Mouse (Mus musculus) stomach, embryonic 14.5 days (tissue): ENCODE data around the gene Gm20425. TPM values are rescaled to one million over a fixed set of nuclear protein-coding genes. Genes with fewer than 3 reads are reported as not detected.

Source experiments
- ATAC-seq: fragments of 200-750 bp; cut with Nextera tagmentation; 2 replicates; pipeline ENCODE4 v1.8.0; 2017; ENCODE audit warnings: low read depth, moderate TSS enrichment; ENCODE audit not compliant: insufficient number of reproducible peaks, insufficient read depth, low FRiP score
- H3K27ac ChIP-seq: fragments of 300-500 bp; sonication (generic); 2 replicates; pipeline ENCODE4 v1.5.1; 2014; ENCODE audit warnings: mild to moderate bottlenecking, low read length, moderate library complexity, mixed read lengths
- H3K27me3 ChIP-seq: fragments of 300-500 bp; sonication (generic); 2 replicates; pipeline ENCODE4 v1.6.1; 2014; ENCODE audit warnings: low read length, control low read depth, mixed read lengths; ENCODE audit not compliant: control insufficient read depth, insufficient read depth
- H3K36me3 ChIP-seq: fragments of 300-500 bp; sonication (generic); 2 replicates; pipeline ENCODE4 v1.6.1; 2014; ENCODE audit warnings: mild to moderate bottlenecking, control low read depth, low read length, moderate library complexity, mixed read lengths; ENCODE audit not compliant: control insufficient read depth, insufficient read depth
- H3K4me1 ChIP-seq: fragments of 300-500 bp; sonication (generic); 2 replicates; pipeline ENCODE4 v1.6.1; 2014; ENCODE audit warnings: low read length, control low read depth, mixed read lengths; ENCODE audit not compliant: control insufficient read depth, insufficient read depth
- H3K4me2 ChIP-seq: fragments of 300-500 bp; sonication (generic); replicated peaks from 2 replicates; pipeline ENCODE4 v1.6.1; 2014; ENCODE audit warnings: low read depth, low read length, control low read depth
- H3K4me3 ChIP-seq: fragments of 300-500 bp; sonication (generic); 2 replicates; pipeline ENCODE4 v1.5.1; 2014; ENCODE audit warnings: low read depth, low read length, control low read depth
- H3K9ac ChIP-seq: fragments of 300-500 bp; sonication (generic); replicated peaks from 2 replicates; pipeline ENCODE4 v1.6.1; 2014; ENCODE audit warnings: low read depth, mild to moderate bottlenecking, control low read depth, low read length, moderate library complexity, mixed read lengths
- H3K9me3 ChIP-seq: fragments of 300-500 bp; sonication (generic); 2 replicates; pipeline ENCODE4 v1.6.1; 2016; ENCODE audit warnings: low read depth, low read length, control low read depth; ENCODE audit not compliant: control insufficient read depth
- WGBS: fragments of 180-500 bp; shearing (Covaris S2); extraction: QIAGEN DNeasy Blood & Tissue Kit; methylation state at CpG from one replicate; pipeline ENCODE4 v1.1.7; 2014; 5-methylcytosine and 5-hydroxymethylcytosine counted together
- polyA plus RNA-seq: library from polyadenylated mRNA; unstranded; fragments of >200 nt; fragmentation: Nextera tagmentation; extraction: Ambion mirVana; gene quantifications from 2 replicates; pipeline ENCODE4 v1.2.1, GENCODE M21; 2014

The Gm20425 gene
- polyA plus RNA-seq, 1 experiment from 2014 or later, result not detected

- H3K27me3 ChIP-seq, result no peaks in the 10 kb centered on the region
- H3K9me3 ChIP-seq, result no peaks in the 10 kb centered on the region
- no peaks in the 10 kb centered on the region for H3K36me3 ChIP-seq
- no peaks in the 10 kb centered on the region for H3K4me1 ChIP-seq
- no peak overlapping the region for H3K4me3 ChIP-seq
- no peak overlapping the region for H3K4me2 ChIP-seq
- H3K9ac ChIP-seq, result no peak overlapping the region
- no peak overlapping the region for H3K27ac ChIP-seq
- WGBS, result 74% methylated on average over 28 of the region's 28 CpGs
- ATAC-seq, result no peak
These were observed 17.3 kb downstream of the Gm20425 start for GRCm38 (mm10) chr9:103212654-103213420.

DNA sequence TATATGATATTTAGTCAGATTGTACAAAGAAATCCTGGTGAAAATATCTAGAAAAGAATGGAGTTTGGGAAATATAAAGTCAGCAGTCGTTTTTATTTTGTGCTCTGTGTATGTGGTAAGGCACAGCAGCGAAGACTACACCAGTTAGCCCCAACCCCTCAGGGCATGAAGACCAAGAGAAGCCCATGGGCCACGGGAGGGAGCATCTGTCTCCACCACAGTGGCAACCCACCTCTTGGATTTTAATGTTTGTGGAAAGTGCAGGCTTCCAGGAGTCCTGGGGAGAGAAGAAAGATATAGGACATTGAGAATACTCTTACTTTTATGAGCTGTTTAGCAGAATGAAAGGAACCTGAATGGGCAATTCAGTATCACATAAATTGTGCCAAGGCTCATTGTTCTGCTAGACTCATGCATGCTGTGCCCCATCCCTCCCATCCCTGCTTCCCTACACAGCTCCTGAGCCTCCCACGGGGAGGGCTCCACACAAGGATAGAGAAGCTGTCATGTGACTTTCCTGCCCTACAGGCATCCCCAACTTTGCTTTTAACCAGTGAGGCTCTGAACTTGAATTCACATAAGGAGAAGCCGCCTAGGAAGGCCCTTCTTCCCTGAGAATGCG lies 21.2 kb downstream of the Gm20425 start:
- Histone ChIP-seq H3K4me3 (no peak overlapping the region), H3K27ac (no peak overlapping the region), H3K9me3 (no peaks in the 10 kb centered on the region), H3K4me2 (no peak overlapping the region), H3K36me3 (no peaks in the 10 kb centered on the region), H3K4me1 (no peaks in the 10 kb centered on the region), H3K27me3 (no peaks in the 10 kb centered on the region), H3K9ac (no peak overlapping the region)
- 64% methylated on average over 6 of the region's 6 CpGs for WGBS
- ATAC-seq, result no peak

DNA sequence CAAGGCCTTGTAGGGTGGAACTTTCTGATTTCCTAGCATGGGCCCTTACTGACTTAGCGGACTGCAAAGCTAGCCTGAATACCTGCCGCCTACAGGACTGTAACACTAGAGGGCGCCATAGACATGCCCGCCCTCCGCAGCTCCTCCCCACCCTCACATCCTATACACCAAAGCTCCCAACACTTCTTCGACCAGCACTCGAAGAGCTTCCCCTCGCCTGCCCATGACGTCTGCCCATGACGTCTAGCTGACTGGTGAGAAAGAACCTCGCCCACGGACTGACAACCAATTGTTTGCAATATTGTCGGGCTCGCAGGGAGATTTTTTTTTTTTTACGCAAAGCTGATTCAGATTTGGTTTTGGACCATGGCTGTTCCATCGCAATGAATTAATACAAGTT lies 22.3 kb downstream of the Gm20425 start:
- Histone ChIP-seq H3K27ac (no peak overlapping the region), H3K4me3 (peak overlapping the region; percentile 8; the same call in 1 of the 2 replicates), H3K9me3 (no peaks in the 10 kb centered on the region), H3K36me3 (no peaks in the 10 kb centered on the region), H3K4me1 (no peaks in the 10 kb centered on the region), H3K9ac (no peak overlapping the region), H3K4me2 (peak overlapping the region; percentile 41), H3K27me3 (no peaks in the 10 kb centered on the region)
- ATAC-seq, result peak; percentile 90
- WGBS, result 9% methylated on average over 16 of the region's 16 CpGs

- no peak overlapping the region for H3K4me3 ChIP-seq
- WGBS, result 92% methylated on average over 5 of the region's 5 CpGs
These were observed 24.3 kb downstream of the Gm20425 start for GRCm38 (mm10) chr9:103205786-103206185.

GRCm38 (mm10) chr9:103201561-103202260 lies 28.4 kb downstream of the Gm20425 start, which contains the start of gene Srprb:
Gene Srprb, minus strand, starts transcription at chr9:103202137.
- Histone ChIP-seq H3K36me3 (peaks cover 17% of the 10 kb centered on the region), H3K27me3 (no peaks in the 10 kb centered on the region), H3K27ac (peak within 1 kb of the TSS; percentile 70), H3K9me3 (no peaks in the 10 kb centered on the region), H3K9ac (peak within 1 kb of the TSS; percentile 83), H3K4me3 (peak within 1 kb of the TSS; percentile 80), H3K4me2 (peak within 1 kb of the TSS; percentile 70), H3K4me1 (peaks cover 5% of the 10 kb centered on the region; the same call in 1 of the 2 replicates)
- peak; percentile 98 for ATAC-seq
- WGBS, result under 1% methylated on average over 45 of the region's 45 CpGs

More at GRCm38 (mm10) chr9:103205786-103206185, 24.3 kb downstream of the Gm20425 start:
- Histone ChIP-seq H3K9me3 (no peaks in the 10 kb centered on the region), H3K27ac (no peak overlapping the region), H3K27me3 (no peaks in the 10 kb centered on the region), H3K4me2 (no peak overlapping the region), H3K9ac (no peak overlapping the region), H3K4me1 (peaks cover 5% of the 10 kb centered on the region; the same call in 1 of the 2 replicates), H3K36me3 (no peaks in the 10 kb centered on the region)
- no peak for ATAC-seq

DNA sequence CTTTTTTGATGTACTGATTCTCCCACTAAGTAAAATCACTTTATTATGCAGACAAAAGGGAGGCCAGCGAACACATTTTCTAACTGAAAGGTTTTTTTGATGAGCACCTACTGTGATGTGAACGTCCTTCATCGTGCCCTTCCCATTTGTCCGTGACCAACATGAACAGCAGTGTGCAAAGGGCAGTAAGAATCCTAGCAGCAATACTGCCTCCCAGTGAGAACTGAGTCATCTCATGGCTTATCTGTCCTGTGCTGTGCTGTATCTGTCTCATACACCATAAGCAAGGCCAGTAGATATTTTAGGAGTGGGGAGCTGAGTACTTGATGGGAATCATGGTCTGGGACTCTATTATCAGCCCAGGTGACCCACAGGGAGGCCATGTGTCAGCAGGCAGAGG lies 41.7 kb downstream of the Gm20425 start:
- WGBS, result 97% methylated on average over 4 of the region's 4 CpGs
- no peak overlapping the region for H3K4me3 ChIP-seq
- 0 out of 2 replicates have a peak, but pooled peaks cover 3% of the 10 kb centered on the region for H3K4me1 ChIP-seq
- peaks cover 34% of the 10 kb centered on the region for H3K36me3 ChIP-seq
- no peak overlapping the region for H3K27ac ChIP-seq
- H3K4me2 ChIP-seq, result no peak overlapping the region
- no peak overlapping the region for H3K9ac ChIP-seq
- no peaks in the 10 kb centered on the region for H3K9me3 ChIP-seq
- ATAC-seq, result no peak
- H3K27me3 ChIP-seq, result no peaks in the 10 kb centered on the region

- H3K36me3 ChIP-seq, result peaks cover 26% of the 10 kb centered on the region
These were observed 43.4 kb downstream of the Gm20425 start for GRCm38 (mm10) chr9:103186747-103187146.

DNA sequence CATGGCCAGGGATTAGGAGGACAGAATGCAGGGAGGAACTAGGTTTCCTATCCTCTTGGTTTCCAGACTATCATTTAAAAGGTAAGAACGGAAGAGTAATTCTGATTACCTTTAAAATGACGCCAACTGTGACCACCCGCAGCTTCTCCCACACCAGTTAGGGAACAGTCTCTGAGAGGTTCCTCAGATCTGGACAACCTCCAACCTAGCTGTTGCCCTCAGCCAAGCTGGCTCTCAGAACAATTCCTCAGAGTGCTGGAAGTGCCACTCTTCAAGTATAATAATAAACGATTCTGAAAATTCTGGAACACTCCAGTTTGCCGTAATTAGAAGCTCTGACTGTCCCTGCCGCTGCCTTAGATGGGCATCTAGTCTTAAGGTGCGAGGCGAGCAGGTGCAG lies 44.2 kb downstream of the Gm20425 start:
- 84% methylated on average over 8 of the region's 8 CpGs for WGBS
- Histone ChIP-seq H3K36me3 (peaks cover 23% of the 10 kb centered on the region), H3K4me2 (no peak overlapping the region), H3K9me3 (no peaks in the 10 kb centered on the region), H3K27me3 (no peaks in the 10 kb centered on the region), H3K4me1 (0 out of 2 replicates have a peak, but pooled peaks cover 3% of the 10 kb centered on the region), H3K4me3 (no peak overlapping the region), H3K9ac (no peak overlapping the region), H3K27ac (no peak overlapping the region)
- no peak for ATAC-seq

More at GRCm38 (mm10) chr9:103186747-103187146, 43.4 kb downstream of the Gm20425 start:
- 70% methylated on average over 9 of the region's 9 CpGs for WGBS
- H3K9ac ChIP-seq, result no peak overlapping the region
- no peak overlapping the region for H3K27ac ChIP-seq
- no peak overlapping the region for H3K4me3 ChIP-seq
- ATAC-seq, result no peak
- no peaks in the 10 kb centered on the region for H3K9me3 ChIP-seq
- no peak overlapping the region for H3K4me2 ChIP-seq
- H3K27me3 ChIP-seq, result no peaks in the 10 kb centered on the region
- 0 out of 2 replicates have a peak, but pooled peaks cover 3% of the 10 kb centered on the region for H3K4me1 ChIP-seq
